Mouse (Mus musculus): Measurements from ENCODE around the gene Nr5a1.

Gene Nr5a1

DNA sequence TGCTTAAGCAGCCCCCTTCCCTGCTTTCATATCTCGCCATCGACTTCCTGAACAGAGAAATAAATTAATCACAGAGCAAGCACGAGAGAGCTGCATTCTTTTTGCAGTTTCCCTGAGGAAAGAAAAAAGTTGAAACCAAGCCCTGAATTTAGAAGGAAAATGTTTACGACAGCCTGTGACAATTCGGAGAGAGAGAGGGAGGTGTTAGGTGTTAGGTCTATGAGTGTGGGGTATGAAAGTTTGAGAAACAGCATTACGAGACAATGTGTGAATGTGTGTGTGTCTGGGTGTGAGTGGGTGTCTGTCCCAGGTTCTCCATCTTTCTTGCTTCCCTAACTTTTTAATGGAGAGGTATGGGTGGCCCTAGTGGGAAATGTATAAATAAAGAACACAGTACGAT is 62.2 kb downstream of the Nr5a1 start:
- no peak for DNase-seq (ENCODE audit: extremely low spot score, low spot score)

GRCm38 (mm10) chr2:38650340-38650739 is 64.0 kb downstream of the Nr5a1 start:
- no peak for DNase-seq (ENCODE audit: extremely low spot score, low spot score)

DNA sequence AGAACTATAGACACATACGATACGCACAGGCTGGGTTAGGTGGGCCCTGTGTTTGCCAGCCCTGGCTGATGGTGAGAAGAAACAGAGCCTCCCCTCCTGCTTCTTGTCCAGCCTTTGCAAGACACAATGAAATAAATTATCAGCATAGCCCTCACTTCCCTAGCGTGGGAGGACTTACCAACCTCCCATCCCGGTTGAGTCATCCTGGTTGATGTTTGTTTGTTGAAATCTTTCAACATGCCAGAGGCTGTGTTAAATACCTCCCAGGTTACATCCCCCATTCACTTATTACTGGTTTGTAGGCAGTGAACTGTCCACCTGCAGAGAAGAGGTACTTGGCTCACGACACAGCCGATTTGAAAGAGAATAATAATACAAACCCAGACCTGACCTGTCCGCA is 66.7 kb downstream of the Nr5a1 start:
- no peak for DNase-seq (ENCODE audit: extremely low spot score, low spot score)

DNA sequence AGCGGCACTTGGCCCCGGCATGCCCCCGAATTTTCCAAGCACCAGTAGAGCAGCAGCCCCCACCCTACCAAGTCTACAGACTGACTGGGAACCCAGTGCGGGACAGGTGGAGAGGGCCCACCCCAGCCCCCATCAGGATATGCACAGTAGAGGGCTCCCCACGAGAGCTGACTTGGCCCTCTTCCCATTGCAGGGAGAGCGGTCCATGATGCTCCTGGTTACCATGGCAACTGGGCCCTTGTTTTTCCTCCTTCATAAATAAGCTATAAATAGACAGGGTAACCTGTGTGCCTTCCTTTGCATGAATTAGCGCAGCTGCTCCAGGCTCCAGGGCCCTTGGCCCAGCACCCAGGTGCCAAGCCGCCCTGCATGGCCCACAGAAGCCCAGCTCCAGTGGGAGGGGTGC is 67.1 kb downstream of the Nr5a1 start:
- DNase-seq (ENCODE audit: extremely low spot score, low spot score) = no peak

DNA sequence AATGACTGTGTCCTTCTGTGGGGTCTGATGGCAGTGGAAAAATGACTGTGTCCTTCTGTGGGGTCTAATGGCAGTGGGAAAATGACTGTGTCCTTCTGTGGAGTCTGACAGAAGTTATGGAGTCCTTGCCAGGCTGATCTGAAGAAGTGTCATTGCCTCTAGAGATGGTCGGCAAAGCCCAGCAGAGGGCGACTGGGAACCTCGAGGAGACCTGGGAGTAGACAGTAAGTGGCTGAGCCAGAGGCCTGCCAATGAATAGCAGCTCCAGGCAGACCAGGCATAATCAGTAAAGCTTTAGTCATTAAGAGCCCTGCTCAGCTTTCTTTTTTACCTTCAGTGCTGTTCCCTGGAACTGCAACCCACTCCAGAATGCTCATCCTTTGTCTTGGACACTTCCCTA is 68.4 kb downstream of the Nr5a1 start:
- peak; percentile 66 for DNase-seq (ENCODE audit: extremely low spot score, low spot score)

- peak; percentile 91 for DNase-seq (ENCODE audit: extremely low spot score, low spot score)
Observed at GRCm38 (mm10) chr2:38643625-38644427, 70.5 kb downstream of the Nr5a1 start, which contains the start of gene Psmb7. Gene Psmb7, minus strand, starts transcription at chr2:38644087.

Measured in neural tube, embryonic 10.5 days (tissue).